Mouse (Mus musculus) embryo, embryonic 10.5 days (tissue): ENCODE data around the gene Ier5.

ENCODE experiments used
- DNase-seq: peaks from one replicate; pipeline ENCODE4 v3.0.0-alpha.2; 2015; ENCODE audit warnings: low spot score

Ier5 gene

DNA sequence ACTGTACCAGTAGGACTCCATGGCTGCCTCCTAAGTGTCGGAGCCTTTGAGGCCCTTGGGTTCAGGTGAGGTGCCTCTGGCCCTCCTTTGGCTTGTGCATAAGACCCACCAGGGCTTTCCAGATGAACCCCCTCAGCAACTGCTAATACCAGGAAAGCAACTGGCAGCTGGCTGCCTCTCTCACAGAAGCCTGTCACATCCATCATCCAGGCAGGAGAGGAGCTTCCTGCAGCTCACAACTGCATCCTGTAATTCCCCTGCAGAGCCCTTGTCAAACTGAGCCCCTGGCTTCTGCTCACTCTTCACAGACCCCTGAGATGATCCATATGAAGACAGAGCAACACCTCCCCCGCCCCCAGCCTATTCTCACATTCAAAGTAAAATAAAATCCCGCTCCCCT lies 21.8 kb downstream of the Ier5 start:
- no peak for DNase-seq

DNA sequence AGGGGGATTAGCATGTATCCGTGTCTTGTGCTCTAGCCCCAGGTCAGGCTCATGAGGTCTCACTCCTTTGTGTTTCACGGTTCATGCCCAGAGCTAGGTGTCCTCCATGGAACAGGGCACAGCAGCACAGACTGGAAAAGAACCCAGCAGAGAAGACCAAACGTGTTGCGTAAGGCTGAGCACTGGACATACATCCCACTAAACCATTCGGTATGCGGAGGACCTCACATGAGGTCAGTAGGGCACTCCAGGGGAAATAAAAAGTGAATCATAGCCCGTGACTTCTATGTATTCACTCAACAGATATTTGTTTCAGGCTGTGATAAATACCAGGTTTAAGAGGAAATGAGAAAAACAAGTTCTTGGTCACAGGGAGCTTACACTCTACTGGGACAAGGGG lies 23.6 kb downstream of the Ier5 start:
- DNase-seq: no peak

- DNase-seq: no peak
Observed at GRCm38 (mm10) chr1:155074856-155075255, 24.6 kb downstream of the Ier5 start.

DNA sequence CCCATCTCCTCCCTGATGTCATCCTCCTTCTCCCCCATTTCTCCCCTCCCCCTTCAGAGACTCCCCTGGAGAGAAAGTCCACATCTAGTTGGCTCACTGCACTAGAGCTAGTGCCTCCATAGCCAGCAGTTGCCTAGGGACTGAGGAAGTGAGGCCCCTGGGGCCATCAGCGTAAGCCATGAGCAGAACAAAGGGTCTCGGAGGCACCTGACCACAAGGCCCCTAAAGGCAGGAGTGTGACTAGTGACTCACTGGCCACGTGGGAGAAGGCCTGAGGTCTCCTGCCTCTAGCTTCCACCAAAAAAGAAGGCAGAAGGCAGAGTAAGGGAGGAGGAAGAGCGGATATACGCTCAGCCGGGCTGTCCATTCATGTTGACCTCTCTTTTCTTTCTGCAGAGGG lies 25.5 kb downstream of the Ier5 start:
- DNase-seq: no peak

DNA sequence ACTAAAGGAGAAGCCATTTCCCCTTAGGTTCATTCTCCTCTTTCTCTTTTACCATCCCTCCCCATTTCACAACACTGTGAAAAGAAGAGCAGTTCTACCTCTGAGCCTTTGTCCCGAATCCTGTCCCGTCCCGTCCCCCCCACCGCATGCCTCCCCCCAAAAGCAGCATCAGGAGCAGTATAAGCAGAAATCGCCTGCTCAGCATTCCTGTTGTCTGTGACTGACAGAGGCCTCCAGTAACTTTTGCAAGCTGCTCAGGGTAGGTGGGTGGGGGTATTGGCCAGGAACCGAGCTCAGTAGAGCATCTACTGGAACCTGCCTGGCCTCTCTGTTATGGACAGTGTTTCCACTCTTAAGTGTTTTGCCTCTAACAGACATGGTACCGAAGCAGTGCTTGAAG lies 26.3 kb downstream of the Ier5 start:
- no peak for DNase-seq

DNA sequence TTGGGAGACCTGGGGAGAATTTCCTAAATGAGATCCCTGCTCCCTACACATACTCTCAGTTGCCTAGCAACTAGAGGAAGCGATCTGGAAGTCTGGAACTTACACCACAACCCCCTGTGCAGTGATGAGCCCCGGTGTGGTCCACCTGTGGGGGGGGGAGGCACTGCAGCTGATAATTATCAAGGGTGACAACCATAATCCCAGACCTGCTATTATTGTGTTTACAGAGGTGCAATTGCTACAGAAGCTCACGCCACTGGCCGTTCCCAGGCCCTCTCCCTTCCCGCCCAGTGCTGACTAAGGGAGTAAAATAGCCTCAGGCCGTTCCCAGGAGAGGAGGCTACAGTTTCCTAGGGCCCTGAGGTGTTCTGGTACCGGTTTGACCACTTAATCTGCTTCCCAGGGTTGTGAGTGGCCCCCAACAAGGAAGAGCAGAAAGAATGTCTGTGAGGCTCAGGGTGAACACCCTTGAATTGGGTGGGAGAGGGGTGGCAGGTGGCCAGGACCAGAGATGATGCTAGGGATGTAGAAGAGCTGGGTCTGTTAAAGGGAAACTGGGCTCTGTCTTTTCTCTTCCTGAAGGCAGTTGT lies 28.1 kb downstream of the Ier5 start:
- no peak for DNase-seq

DNA sequence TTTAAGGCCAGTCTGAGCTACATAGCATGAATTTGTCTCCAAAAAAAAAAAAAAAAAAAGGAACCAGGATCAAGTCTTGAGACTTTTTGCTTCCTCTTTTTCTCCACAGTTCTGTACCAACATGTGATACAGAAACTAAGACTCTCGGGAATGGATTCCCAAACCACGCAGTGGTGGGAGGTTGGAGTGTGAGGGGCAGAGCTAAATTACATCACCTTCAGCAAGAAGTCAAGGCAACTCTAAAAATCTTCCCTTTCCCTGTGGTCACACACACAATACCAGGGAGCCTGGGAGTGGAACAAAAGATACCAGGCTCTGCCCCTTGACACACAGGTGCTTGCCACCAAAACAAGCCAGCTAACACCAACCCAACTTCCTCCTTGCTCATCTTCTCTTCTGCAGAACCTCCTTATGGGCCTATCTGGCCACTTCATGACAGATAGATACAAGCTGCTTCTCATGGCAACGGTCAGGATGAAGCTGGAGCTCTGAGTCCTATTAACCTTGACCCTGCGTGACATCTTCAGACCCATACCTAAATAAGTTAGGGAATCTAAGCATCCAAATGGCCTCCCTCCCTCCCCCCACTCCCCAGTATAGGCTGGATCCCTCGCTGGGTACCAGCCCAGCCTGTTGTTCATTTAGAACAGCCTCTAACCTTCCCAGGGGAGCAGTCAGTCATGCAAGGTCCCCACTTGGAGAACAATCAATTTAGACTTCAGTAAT lies 28.7 kb downstream of the Ier5 start:
- no peak for DNase-seq

- DNase-seq: no peak
Observed at GRCm38 (mm10) chr1:155069696-155070095, 29.7 kb downstream of the Ier5 start.

- DNase-seq: no peak
Observed at GRCm38 (mm10) chr1:155066196-155066595, 33.2 kb downstream of the Ier5 start.

DNA sequence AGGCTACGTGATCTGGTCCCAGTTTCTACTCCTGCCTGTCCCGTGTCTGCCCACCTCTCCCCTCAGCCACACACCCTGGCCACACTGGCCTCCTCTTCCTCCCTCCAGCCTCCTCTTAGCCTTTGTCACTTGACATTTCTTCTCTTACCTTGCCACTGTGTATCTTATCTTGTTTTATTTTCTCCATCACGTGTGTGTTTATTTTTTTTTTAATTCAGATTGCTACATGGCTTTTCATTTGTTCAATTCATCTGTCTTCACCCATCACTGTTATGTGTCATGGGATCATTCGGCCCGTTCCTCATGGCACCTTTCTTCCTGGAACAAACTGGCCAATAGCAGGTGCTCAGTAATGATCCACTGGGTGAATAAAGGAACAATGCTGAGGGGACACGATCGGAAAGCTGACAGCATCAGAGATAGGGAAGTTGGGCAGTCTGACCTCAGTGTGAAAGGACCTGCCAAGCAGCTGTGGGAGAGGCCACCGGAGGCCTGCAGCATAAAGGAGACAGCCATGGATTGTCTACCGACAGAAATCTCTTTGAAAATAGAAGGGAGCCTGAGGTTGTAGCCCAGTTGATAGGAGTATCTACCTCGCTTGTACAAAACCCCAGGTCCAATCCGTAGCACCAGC lies 34.3 kb downstream of the Ier5 start:
- no peak for DNase-seq

- no peak for DNase-seq
Observed at GRCm38 (mm10) chr1:155064649-155065048, 34.8 kb downstream of the Ier5 start.

DNA sequence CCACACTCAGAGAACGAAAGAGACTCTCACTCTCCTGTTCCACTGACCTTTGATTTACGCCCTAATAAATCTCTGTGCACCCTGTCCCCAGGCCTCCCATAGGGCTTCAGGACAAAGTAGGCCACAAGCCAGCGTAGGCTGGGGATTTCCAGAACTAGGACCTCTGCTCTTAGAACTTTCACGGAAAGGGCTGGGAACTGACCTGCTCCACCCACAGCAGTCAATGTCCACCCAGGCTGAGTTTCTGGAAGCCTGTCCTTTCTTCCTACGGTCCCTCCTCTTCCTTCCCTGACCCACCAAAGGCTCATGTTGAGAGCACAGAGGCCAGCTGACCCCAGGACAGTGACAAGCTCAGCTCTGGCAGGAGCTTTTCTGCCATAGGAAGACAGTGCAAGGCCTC lies 35.3 kb downstream of the Ier5 start:
- DNase-seq: no peak

DNA sequence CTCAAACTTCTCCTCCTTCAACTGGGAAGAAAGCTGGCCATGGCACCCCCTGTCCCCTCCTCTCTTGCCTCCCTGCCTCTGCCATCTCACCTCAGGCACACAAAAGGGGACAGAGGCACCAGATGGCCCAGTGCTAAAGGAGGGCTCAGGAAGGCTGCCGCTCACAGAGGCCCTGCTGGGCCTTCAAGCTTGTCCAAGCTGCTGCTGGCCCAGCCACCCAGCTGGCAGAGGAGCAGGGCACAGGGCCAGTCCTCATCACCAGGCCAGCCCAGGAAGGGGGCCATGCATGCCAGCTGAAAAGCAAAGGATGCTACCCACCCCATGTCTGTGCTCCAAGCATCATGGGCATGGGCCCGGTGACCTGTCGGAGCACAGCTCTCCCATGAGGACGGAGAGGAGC lies 36.5 kb downstream of the Ier5 start:
- no peak for DNase-seq

- DNase-seq: no peak
Observed at GRCm38 (mm10) chr1:155062057-155062456, 37.4 kb downstream of the Ier5 start.

DNA sequence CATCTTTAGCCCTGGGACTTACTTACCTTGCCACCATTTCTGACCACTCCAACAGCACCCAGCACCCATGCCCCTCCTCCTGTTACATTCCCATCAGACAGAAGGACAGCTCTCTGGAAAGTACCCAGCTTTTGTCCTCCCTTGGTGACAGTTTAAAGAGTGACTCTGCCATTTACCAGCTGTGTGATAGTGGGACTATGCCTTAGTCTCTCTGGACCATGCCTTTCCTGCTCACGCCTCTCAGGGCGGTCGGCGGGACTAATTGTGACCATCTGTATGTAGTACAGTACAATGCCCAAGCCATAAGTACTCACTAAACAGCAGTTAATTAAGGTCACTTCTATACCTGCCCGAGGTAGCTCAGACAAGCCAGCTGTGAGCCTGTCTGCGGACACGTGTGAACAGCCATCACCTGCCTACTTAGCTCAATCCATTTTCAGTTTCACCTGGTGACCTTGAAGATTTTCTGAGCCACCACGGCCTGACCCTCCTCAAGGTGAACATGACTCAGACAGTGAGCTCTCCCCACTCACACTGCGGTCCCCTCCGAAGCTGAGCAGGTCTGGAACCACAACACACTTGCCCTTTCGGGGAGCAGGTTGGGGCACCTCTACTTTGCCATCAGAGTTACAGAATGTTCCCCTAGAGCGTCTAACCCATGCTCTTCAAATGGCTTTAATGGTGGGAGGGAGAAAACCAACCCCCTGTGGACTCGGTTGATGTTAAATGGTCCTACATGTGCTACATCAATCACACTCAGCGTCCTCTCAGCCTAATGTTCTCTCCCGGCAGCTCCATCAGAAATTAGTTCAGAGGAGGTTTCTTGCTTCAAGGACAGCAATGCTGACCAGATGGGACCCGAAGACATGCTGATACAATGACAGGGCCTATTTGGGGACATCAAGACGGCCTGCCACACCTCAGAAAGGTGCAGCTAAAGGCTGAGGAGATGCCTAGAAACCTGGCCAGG lies 38.3 kb downstream of the Ier5 start:
- DNase-seq: no peak

- no peak for DNase-seq
Observed at GRCm38 (mm10) chr1:155060261-155060660, 39.2 kb downstream of the Ier5 start.

DNA sequence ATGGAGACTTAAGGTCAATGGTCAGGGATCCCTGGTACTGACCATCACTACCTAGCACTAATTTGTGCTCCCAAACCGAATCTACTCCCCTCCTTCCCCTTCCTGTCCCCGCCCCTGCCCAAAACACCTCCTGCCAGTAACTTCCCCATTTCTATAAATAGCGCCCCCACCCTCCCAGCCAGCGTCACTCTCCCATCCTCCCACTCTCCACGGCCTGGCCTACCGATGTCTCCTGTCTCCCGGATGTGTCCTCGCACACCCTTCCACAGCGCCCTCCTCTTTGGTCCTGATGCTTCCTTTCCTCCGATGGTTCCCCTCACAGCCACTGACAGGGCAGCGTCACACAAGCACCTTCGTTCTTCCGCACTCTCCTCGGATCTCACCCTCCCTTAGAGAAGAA lies 39.9 kb downstream of the Ier5 start:
- DNase-seq: no peak

- DNase-seq: no peak
Observed at GRCm38 (mm10) chr1:155058099-155059012, 41.1 kb downstream of the Ier5 start.

DNA sequence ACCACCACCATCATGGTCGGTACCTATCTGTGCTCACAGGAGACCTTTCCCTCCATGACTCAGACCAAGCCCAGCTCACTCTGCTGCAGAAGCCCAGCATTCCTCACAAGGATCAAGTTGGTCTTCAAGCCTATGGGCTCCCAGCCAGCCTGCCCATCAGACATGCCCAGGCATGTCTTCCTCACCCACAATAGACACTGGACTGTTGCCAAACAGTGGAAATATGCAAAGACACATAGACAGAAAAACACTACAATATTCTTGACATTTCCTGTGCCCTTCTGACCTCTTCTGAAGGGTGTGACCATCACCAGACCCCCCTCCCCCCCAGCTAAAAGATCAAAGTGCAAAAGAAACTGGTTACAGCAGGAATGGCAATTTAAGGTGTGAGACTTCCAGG lies 43.3 kb downstream of the Ier5 start:
- DNase-seq: no peak

DNA sequence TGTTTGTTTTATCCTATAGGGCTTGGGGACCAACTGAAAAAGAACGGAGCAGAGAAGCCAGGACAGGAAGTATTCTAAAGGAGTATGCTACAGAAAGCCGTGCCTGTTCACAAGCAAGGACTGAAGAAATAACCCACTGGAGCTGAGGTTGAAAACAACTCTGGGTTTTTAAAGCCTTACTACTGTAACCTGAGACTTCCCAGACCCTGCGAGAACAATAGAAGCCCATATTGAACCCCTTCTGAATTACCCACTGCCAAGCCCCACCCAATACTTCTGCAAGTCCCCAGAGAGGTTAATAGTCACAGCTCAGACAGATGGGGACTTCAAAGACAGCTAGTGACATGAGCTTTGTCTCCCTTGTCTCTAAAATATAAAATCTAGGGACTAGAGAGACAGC lies 44.4 kb downstream of the Ier5 start:
- DNase-seq: peak; percentile 53

DNA sequence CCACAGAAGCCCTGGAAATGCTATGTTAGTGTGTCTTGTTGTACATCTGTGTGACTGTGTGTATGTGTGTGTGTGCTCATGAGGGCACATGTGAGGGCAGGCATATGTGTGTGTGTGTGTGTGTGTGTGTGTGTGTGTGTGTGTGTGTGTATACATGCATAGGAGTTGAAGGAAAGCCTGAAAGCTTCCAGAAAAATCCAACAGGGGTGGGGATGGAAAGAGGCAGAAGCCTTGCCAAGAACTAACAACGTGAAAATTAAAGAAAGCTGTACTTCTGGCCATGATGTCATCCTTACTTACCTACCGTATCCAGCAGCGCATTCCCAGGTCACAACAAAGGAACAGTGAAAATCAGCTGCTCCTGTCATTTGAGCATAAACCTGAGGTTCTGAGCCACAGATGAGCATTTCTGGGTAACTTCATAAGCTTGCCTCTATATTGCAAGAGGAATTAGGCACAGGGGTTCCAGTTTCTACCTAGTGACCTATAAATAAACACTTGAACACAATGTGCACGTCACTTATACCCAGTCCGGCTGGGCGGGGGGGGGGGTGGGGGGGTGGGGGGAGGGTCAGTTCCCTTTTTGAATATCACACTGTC lies 45.0 kb downstream of the Ier5 start:
- DNase-seq: no peak
